Mouse (Mus musculus): ENCODE data around the gene Nup210l.

DNA sequence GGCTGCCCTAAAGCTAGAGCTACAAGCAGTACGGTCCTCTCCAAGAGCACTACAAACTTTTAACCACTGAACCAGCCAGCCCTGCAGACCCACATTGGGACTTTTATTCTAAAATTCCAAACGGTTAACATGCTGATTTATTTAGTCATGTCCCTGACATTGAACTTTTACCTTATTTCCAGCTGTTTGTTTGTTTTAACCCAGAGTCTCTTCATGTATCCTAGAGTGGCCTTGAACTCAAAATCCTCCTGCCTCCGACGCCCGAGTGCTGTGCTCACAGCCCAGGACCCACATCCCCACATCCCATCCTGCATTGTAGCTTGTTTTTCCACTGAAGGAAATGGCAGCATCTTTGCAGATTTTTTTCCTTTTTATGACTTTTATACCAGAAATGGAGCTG, 31.1 kb downstream of the Nup210l start:
- TF ChIP-seq USF1 (IDR thresholded peaks at IDR 0.05; ENCODE audit: low read depth) (no peak), CTCF (IDR thresholded peaks at IDR 0.05; ENCODE audit: control insufficient read depth, insufficient read depth, insufficient read length) (no peak), MYOG (IDR thresholded peaks at IDR 0.05; ENCODE audit: control insufficient read depth, extremely low read depth, insufficient read length) (no peak)

Data from C2C12 (cell line).